Mouse (Mus musculus): ENCODE results near the gene Fmc1. TPM values are rescaled to one million over a fixed set of nuclear protein-coding genes. Genes with fewer than 3 reads are reported as not detected.

Gene Fmc1
- polyA plus RNA-seq (2012; rRNA removed) = 305 and 420 TPM in 2 replicates

GRCm38 (mm10) chr6:38533428-38534405, at the start of gene Fmc1:
TSS of gene Fmc1 (plus strand) at chr6:38533502.

GRCm38 (mm10) chr6:38551062-38551988, 18.0 kb downstream of the Fmc1 start, which contains the start of gene Luc7l2:
TSS of gene Luc7l2 (plus strand) at chr6:38551334.

Other genes with a start within 250 kb of the Fmc1 start
- gene Zc3hav1l, start 234.2 kb upstream of the Fmc1 start, polyA plus RNA-seq (2012; rRNA removed) = 1.4 and 1.9 TPM in 2 replicates
- 24.5 and 26.5 TPM in 2 replicates for gene Zc3hav1, start 178.9 kb upstream of the Fmc1 start, polyA plus RNA-seq (2012; rRNA removed)
- gene Ttc26, start 152.0 kb upstream of the Fmc1 start, polyA plus RNA-seq (2012; rRNA removed) = 0.36 and 0.43 TPM in 2 replicates
- gene Ubn2, start 99.6 kb upstream of the Fmc1 start, polyA plus RNA-seq (2012; rRNA removed) = 4.0 and 4.3 TPM in 2 replicates
- 17.4 and 19.3 TPM in 2 replicates for gene Luc7l2, start 17.8 kb downstream of the Fmc1 start, polyA plus RNA-seq (2012; rRNA removed)
- 1.0 and 1.2 TPM in 2 replicates for gene Klrg2, start 103.7 kb downstream of the Fmc1 start, polyA plus RNA-seq (2012; rRNA removed)
- gene Clec2l, start 129.6 kb downstream of the Fmc1 start, polyA plus RNA-seq (2012; rRNA removed) = 0.52 TPM in 2 replicates